Mouse (Mus musculus) stomach, postnatal 0 days (tissue): ENCODE results near the gene Chst5. TPM values are rescaled to one million over a fixed set of nuclear protein-coding genes. Genes with fewer than 3 reads are reported as not detected.

Experiments used
- ATAC-seq: fragments of 200-750 bp; cut with Nextera tagmentation; 2 replicates; pipeline ENCODE4 v1.8.0; 2017; ENCODE audit not compliant: low FRiP score, low TSS enrichment
- DNase-seq: peaks from one replicate; pipeline ENCODE4 v3.0.0-alpha.2; 2016; ENCODE audit warnings: low spot score
- H3K27ac ChIP-seq: fragments of 300-500 bp; sonication (generic); replicated peaks from 2 replicates; pipeline ENCODE4 v1.5.1; 2014; ENCODE audit warnings: mild to moderate bottlenecking, control low read depth
- H3K27me3 ChIP-seq: fragments of 300-500 bp; sonication (generic); 2 replicates; pipeline ENCODE4 v1.6.1; 2014; ENCODE audit warnings: low read length; ENCODE audit not compliant: control insufficient read depth, insufficient read depth
- H3K36me3 ChIP-seq: fragments of 300-500 bp; sonication (generic); 2 replicates; pipeline ENCODE4 v1.6.1; 2014; ENCODE audit warnings: low read length, mixed read lengths; ENCODE audit not compliant: control insufficient read depth, insufficient read depth
- H3K4me1 ChIP-seq: fragments of 300-500 bp; sonication (generic); replicated peaks from 2 replicates; pipeline ENCODE4 v1.6.1; 2014; ENCODE audit warnings: antibody characterized with exemption; ENCODE audit not compliant: control insufficient read depth, insufficient read depth
- H3K4me2 ChIP-seq: fragments of 300-500 bp; sonication (generic); replicated peaks from 2 replicates; pipeline ENCODE4 v1.6.1; 2014; ENCODE audit warnings: low read depth, mild to moderate bottlenecking, control low read depth, moderate library complexity
- H3K4me3 ChIP-seq: fragments of 300-500 bp; sonication (generic); 2 replicates; pipeline ENCODE4 v1.5.1; 2014; ENCODE audit warnings: low read depth, low read length, control low read depth
- H3K9ac ChIP-seq: fragments of 300-500 bp; sonication (generic); 2 replicates; pipeline ENCODE4 v1.6.1; 2014; ENCODE audit warnings: mild to moderate bottlenecking, low read length, control low read depth, mixed read lengths
- H3K9me3 ChIP-seq: fragments of 300-500 bp; sonication (generic); 2 replicates; pipeline ENCODE4 v1.6.1; 2016; ENCODE audit warnings: low read length; ENCODE audit not compliant: control insufficient read depth
- CTCF ChIP-seq: IDR thresholded peaks from 2 replicates; pipeline ENCODE4 v1.5.1; 2016; ENCODE audit warnings: antibody characterized with exemption, low read depth, mild to moderate bottlenecking, moderate library complexity
- EP300 ChIP-seq: optimal IDR thresholded peaks from 2 replicates; pipeline ENCODE3; 2016; ENCODE audit warnings: antibody characterized with exemption
- WGBS: fragments of 180-500 bp; shearing (Covaris S2); extraction: QIAGEN DNeasy Blood & Tissue Kit; methylation state at CpG from one replicate; pipeline ENCODE4 v1.1.7; 2014; 5-methylcytosine and 5-hydroxymethylcytosine counted together
- polyA plus RNA-seq: library from polyadenylated mRNA; unstranded; fragments of >200 nt; fragmentation: Nextera tagmentation; extraction: Ambion mirVana; gene quantifications from 2 replicates; pipeline ENCODE4 v1.2.1, GENCODE M21; 2015

Gene Chst5
- polyA plus RNA-seq, 1 experiment from 2014 or later: 0.39 TPM

DNA sequence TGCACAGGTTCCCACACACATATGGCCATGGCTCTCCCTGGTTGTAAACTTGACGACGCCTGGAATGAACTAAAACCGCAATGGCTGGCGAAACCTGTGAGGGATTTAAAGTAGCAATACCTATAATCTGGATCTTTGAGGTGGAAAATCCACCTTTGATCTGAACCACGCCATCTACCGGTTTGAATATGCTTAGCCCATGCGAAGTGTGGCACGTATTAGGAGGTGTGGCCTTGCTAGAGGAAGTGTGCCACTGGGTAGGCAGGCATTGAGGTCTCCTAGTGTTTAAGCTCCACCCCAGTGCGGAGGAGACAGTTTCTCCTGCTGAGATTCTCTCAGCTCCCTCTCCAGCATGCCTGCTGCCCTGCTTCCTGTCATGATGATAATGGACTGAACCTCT, 32.5 kb downstream of the Chst5 start:
- H3K36me3 ChIP-seq: no peaks in the 10 kb centered on the region
- no peaks in the 10 kb centered on the region for H3K4me1 ChIP-seq
- H3K4me3 ChIP-seq: no peak overlapping the region
- no peaks in the 10 kb centered on the region for H3K9me3 ChIP-seq
- TF ChIP-seq CTCF (peak; percentile 41; the same call in 1 of the 2 replicates), EP300 (no peak)
- no peak overlapping the region for H3K27ac ChIP-seq
- WGBS: 71% methylated on average over 9 of the region's 9 CpGs
- ATAC-seq (no peak), DNase-seq (no peak)
- no peaks in the 10 kb centered on the region for H3K27me3 ChIP-seq
- no peak overlapping the region for H3K9ac ChIP-seq
- no peak overlapping the region for H3K4me2 ChIP-seq

DNA sequence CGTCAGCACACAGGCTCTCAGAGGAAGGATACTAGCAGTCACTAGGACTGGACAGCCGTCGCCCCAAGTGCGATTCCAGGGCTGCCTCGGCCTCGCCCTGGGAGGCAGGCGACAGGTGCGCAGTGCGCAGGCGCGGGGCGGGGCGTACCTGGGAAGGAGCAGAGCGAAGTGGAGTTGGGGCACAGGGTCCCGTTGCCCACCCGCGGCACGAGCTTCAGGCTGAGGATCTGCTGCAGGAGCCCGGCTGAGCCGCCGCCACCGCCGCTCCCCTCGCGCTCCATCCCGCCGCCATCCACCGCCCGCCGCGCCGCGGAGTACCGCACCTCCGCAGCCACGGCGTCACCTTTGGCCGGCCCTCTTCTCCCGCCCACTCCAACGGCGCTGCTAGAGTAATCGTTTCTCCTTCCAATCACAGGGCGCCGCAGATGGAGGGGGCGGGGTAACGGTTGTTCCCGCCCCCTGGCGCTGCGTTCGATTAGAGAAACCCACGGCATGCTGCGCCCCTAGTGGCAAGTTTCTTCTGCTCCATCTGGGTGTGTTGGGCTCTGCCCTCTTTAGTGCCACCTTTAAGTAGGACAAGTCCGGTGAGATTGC, 33.8 kb downstream of the Chst5 start, which contains the start of gene Tmem170:
Tmem170 (minus strand) TSS at position 396 of the 594 bp plus-strand sequence.
- DNase-seq: peak; percentile 98
- Histone ChIP-seq H3K27me3 (no peaks in the 10 kb centered on the region), H3K27ac (peak within 1 kb of the TSS; percentile 88), H3K9me3 (no peaks in the 10 kb centered on the region), H3K4me1 (no peaks in the 10 kb centered on the region), H3K4me3 (peak within 1 kb of the TSS; percentile 85), H3K9ac (peak within 1 kb of the TSS; percentile 68), H3K4me2 (peak within 1 kb of the TSS; percentile 63), H3K36me3 (no peaks in the 10 kb centered on the region)
- TF ChIP-seq CTCF: peak; percentile 98
- TF ChIP-seq EP300: no peak
- peak; percentile 99 for ATAC-seq
- under 1% methylated on average over 47 of the region's 53 CpGs for WGBS

DNA sequence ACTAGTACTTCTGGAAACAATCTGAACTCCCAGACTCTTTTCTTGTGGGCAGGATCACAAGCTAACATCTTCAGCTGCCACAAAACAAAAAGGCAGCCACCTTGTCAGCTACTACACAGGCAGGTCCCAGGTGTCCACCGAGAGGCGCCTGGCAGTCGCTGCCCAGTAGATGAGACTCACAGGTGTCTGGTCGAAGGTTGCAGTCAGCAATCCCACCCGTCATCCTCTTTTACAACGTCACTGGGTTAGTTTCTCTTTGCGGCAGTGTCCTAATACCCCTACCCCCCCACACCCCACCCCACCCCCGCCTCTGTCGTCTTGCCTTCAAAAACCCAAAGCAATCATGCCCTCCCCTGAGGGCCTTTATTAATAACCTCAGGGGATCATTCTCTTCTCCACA, 34.5 kb downstream of the Chst5 start:
- no peak for TF ChIP-seq CTCF
- TF ChIP-seq EP300: no peak
- Histone ChIP-seq H3K4me2 (peak overlapping the region; percentile 63), H3K27ac (peak overlapping the region; percentile 88), H3K4me3 (peak overlapping the region; percentile 85), H3K27me3 (no peaks in the 10 kb centered on the region), H3K36me3 (no peaks in the 10 kb centered on the region), H3K9ac (peak overlapping the region; percentile 68), H3K4me1 (no peaks in the 10 kb centered on the region), H3K9me3 (no peaks in the 10 kb centered on the region)
- DNase-seq (peak; percentile 45), ATAC-seq (no peak)
- 12% methylated on average over 9 of the region's 9 CpGs for WGBS

DNA sequence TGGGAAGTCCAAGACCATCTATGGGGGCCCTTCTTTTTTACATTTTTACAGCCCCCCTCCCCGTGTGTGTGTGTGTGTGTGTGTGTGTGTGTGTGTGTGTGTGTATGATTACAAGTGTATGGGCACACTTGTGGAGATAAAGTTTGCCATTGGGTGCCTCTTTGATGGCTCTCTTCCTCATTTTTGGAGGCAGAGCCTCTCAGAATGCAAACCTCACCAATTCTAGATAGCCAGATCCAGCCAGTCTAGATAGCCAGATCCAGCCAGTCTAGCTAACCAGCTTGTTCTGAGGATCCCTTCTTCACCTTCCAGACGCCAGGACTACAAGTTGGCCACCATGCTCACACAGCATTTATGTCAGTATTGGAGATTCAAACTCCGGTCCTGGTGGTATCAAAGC, 39.0 kb downstream of the Chst5 start:
- ATAC-seq (no peak), DNase-seq (no peak)
- H3K36me3 ChIP-seq: no peaks in the 10 kb centered on the region
- WGBS: 92% methylated on average over 3 of the region's 3 CpGs
- no peaks in the 10 kb centered on the region for H3K9me3 ChIP-seq
- no peak overlapping the region for H3K4me2 ChIP-seq
- H3K27me3 ChIP-seq: no peaks in the 10 kb centered on the region
- no peaks in the 10 kb centered on the region for H3K4me1 ChIP-seq
- no peak overlapping the region for H3K27ac ChIP-seq
- H3K9ac ChIP-seq: no peak overlapping the region
- H3K4me3 ChIP-seq: no peak overlapping the region
- no peak for TF ChIP-seq EP300
- TF ChIP-seq CTCF: no peak

DNA sequence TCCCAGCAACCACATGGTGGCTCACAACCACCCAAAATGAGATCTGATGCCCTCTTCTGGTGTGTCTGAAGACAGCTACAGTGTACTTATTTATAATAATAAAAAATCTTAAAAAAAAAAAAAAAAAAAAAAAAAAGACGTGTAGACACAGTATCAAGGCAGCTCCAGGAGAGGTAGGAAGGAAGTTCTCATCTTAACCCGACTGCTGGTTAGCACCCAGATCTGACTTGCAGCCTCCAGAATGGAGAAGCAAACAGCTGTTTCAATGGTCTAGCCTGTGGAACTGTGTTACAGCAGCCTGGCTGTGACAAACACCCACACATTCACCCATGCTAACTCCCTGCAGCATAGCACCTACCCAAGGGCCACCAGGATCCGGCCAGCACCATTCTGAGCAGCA, 39.9 kb downstream of the Chst5 start:
- Histone ChIP-seq H3K9me3 (no peaks in the 10 kb centered on the region), H3K27me3 (no peaks in the 10 kb centered on the region), H3K27ac (no peak overlapping the region), H3K9ac (no peak overlapping the region), H3K4me1 (no peaks in the 10 kb centered on the region), H3K4me2 (no peak overlapping the region), H3K4me3 (no peak overlapping the region), H3K36me3 (no peaks in the 10 kb centered on the region)
- WGBS: 81% methylated on average over 3 of the region's 3 CpGs
- TF ChIP-seq EP300 (no peak), CTCF (no peak)
- DNase-seq: no peak
- no peak for ATAC-seq

DNA sequence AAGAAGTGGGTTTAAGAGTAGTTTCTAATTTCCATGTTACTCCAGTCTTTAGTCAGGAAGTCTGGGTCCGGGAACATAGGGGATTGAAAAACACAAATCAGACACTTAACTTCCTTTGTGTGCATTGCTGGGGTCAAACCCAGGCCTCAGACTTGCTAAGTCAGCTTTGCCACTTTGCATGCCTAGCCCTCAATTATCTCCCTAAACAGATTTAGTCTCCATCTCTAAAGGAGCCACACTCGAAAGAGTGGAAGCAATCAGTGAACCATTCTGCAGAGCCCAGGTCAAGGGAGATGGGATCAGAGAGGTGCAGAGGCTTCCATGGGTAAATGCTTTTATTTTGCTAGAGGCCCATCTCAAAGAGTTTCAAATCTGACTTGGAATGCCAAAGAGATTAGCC, 41.6 kb downstream of the Chst5 start:
- DNase-seq (no peak), ATAC-seq (no peak)
- Histone ChIP-seq H3K27me3 (no peaks in the 10 kb centered on the region), H3K4me1 (no peaks in the 10 kb centered on the region), H3K9me3 (no peaks in the 10 kb centered on the region), H3K9ac (no peak overlapping the region), H3K4me3 (no peak overlapping the region), H3K27ac (no peak overlapping the region), H3K4me2 (no peak overlapping the region), H3K36me3 (no peaks in the 10 kb centered on the region)
- no peak for TF ChIP-seq EP300
- TF ChIP-seq CTCF: no peak
- WGBS: 54% methylated on average over 2 of the region's 2 CpGs
